Mouse (Mus musculus) kidney, embryonic 16.5 days (tissue): ENCODE measurements at regions not wholly inside any gene's neighbourhood (a gene's known extent, or its start where the extent isn't known, plus 50 kb on each side); places are given as distances from the start of the nearest gene placed in this dataset.
A peak's percentile ranks its signal among the peaks of the same experiment; 100 is the strongest.
"Not testable (repeated sequence)": the region's sequence is repeated elsewhere in the genome, so short reads cannot be mapped to it uniquely, and the experiment has no call there.

Source experiments
- ATAC-seq: fragments of 200-750 bp; cut with Nextera tagmentation; 2 replicates; pipeline ENCODE4 v1.8.0; 2017; ENCODE audit warnings: moderate TSS enrichment; ENCODE audit not compliant: low FRiP score, low TSS enrichment
- H3K27ac ChIP-seq: fragments of 300-500 bp; sonication (generic); 2 replicates; pipeline ENCODE4 v1.5.1; 2014; ENCODE audit warnings: low read length
- H3K27me3 ChIP-seq: fragments of 300-500 bp; sonication (generic); 2 replicates; pipeline ENCODE4 v1.6.1; 2014; ENCODE audit warnings: low read length, control low read depth, mixed read lengths; ENCODE audit not compliant: insufficient read depth
- H3K36me3 ChIP-seq: fragments of 300-500 bp; sonication (generic); 2 replicates; pipeline ENCODE4 v1.6.1; 2014; ENCODE audit warnings: low read length, control low read depth, mixed read lengths; ENCODE audit not compliant: insufficient read depth
- H3K4me1 ChIP-seq: fragments of 300-500 bp; sonication (generic); 2 replicates; pipeline ENCODE4 v1.6.1; 2014; ENCODE audit warnings: low read length, control low read depth, mixed read lengths; ENCODE audit not compliant: insufficient read depth
- H3K4me2 ChIP-seq: fragments of 300-500 bp; sonication (generic); replicated peaks from 2 replicates; pipeline ENCODE4 v1.6.1; 2014; ENCODE audit warnings: low read depth, low read length
- H3K4me3 ChIP-seq: fragments of 300-500 bp; sonication (generic); 2 replicates; pipeline ENCODE4 v1.5.1; 2014; ENCODE audit warnings: mild to moderate bottlenecking, low read length
- H3K9ac ChIP-seq: fragments of 300-500 bp; sonication (generic); replicated peaks from 2 replicates; pipeline ENCODE4 v1.6.1; 2014; ENCODE audit warnings: low read length
- H3K9me3 ChIP-seq: fragments of 300-500 bp; sonication (generic); 2 replicates; pipeline ENCODE4 v1.6.1; 2016; ENCODE audit warnings: low read length, control low read depth
- WGBS: fragments of 180-500 bp; shearing (Covaris S2); extraction: QIAGEN DNeasy Blood & Tissue Kit; methylation state at CpG from one replicate; pipeline ENCODE4 v1.1.7; 2014; 5-methylcytosine and 5-hydroxymethylcytosine counted together

GRCm38 (mm10) chr16:50030355-50030754 lies 230.0 kb downstream of the Cd47 start:
- not testable (repeated sequence) for H3K27me3 ChIP-seq, H3K9ac ChIP-seq, H3K36me3 ChIP-seq, H3K4me1 ChIP-seq, H3K4me3 ChIP-seq, H3K9me3 ChIP-seq, H3K4me2 ChIP-seq, H3K27ac ChIP-seq
- ATAC-seq = peak; percentile 75

- no peak overlapping the region for H3K9ac ChIP-seq
- no peaks in the 10 kb centered on the region for H3K9me3 ChIP-seq
- H3K4me3 ChIP-seq = no peak overlapping the region
- no peak overlapping the region for H3K4me2 ChIP-seq
- H3K36me3 ChIP-seq = no peaks in the 10 kb centered on the region
- no peak for ATAC-seq
- WGBS = 56% methylated on average over 2 of the region's 2 CpGs
- H3K4me1 ChIP-seq = no peaks in the 10 kb centered on the region
- no peaks in the 10 kb centered on the region for H3K27me3 ChIP-seq
- H3K27ac ChIP-seq = no peak overlapping the region
Observed at GRCm38 (mm10) chr16:50030905-50031369, 230.6 kb downstream of the Cd47 start.

DNA sequence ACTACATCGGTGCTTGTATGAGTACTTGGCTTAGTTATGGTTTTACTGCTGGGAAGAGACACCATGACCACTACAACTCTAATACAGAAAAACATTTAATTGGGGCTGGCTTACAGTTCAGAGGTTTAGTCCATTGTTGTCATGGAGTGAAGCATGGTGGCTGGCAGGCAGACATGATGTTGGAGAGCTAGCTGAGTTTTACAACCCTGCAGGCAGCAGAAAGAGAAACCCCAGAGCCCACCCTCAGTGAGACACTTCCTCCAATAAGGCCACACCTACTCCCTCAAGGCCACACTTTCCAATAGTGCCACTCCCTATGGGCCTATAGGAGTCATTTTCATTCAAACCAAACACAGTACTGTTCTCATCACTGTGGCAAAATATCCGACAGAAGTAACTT lies 232.5 kb downstream of the Cd47 start:
- no peak overlapping the region for H3K4me2 ChIP-seq
- H3K27me3 ChIP-seq = no peaks in the 10 kb centered on the region
- H3K36me3 ChIP-seq = no peaks in the 10 kb centered on the region
- WGBS = 83% methylated on average over 2 of the region's 2 CpGs
- ATAC-seq = no peak
- H3K4me1 ChIP-seq = no peaks in the 10 kb centered on the region
- H3K9me3 ChIP-seq = no peaks in the 10 kb centered on the region
- no peak overlapping the region for H3K27ac ChIP-seq
- H3K9ac ChIP-seq = no peak overlapping the region
- H3K4me3 ChIP-seq = no peak overlapping the region

- Histone ChIP-seq H3K27me3 (no peaks in the 10 kb centered on the region), H3K27ac (no peak overlapping the region), H3K36me3 (no peaks in the 10 kb centered on the region), H3K4me3 (no peak overlapping the region), H3K4me1 (no peaks in the 10 kb centered on the region), H3K9ac (no peak overlapping the region), H3K9me3 (no peaks in the 10 kb centered on the region), H3K4me2 (no peak overlapping the region)
- WGBS = 46% methylated on average over 5 of the region's 5 CpGs
- no peak for ATAC-seq
Observed at GRCm38 (mm10) chr16:50036296-50036734, 236.0 kb downstream of the Cd47 start.

GRCm38 (mm10) chr16:50044103-50044502 lies 243.8 kb downstream of the Cd47 start:
- H3K27ac ChIP-seq = no peak overlapping the region
- H3K36me3 ChIP-seq = no peaks in the 10 kb centered on the region
- no peak overlapping the region for H3K4me2 ChIP-seq
- no peak for ATAC-seq
- no peaks in the 10 kb centered on the region for H3K27me3 ChIP-seq
- H3K4me1 ChIP-seq = no peaks in the 10 kb centered on the region
- peaks cover 3% of the 10 kb centered on the region; the same call in 1 of the 2 replicates for H3K9me3 ChIP-seq
- WGBS = 92% methylated on average over 1 of the region's 1 CpGs
- no peak overlapping the region for H3K9ac ChIP-seq
- H3K4me3 ChIP-seq = no peak overlapping the region

- whole genome bisulfite sequencing = 14% methylated on average over 32 of the region's 32 CpGs
- peak overlapping the region; percentile 62 for H3K4me2 ChIP-seq
- H3K4me1 ChIP-seq = no peaks in the 10 kb centered on the region
- peaks cover 3% of the 10 kb centered on the region; the same call in 1 of the 2 replicates for H3K9me3 ChIP-seq
- H3K4me3 ChIP-seq = peak overlapping the region; percentile 44
- H3K36me3 ChIP-seq = no peaks in the 10 kb centered on the region
- peak; percentile 92 for ATAC-seq
- peak overlapping the region; percentile 34 for H3K9ac ChIP-seq
- H3K27me3 ChIP-seq = no peaks in the 10 kb centered on the region
- no peak overlapping the region for H3K27ac ChIP-seq
Observed at GRCm38 (mm10) chr16:50045552-50046547, 245.5 kb downstream of the Cd47 start.

DNA sequence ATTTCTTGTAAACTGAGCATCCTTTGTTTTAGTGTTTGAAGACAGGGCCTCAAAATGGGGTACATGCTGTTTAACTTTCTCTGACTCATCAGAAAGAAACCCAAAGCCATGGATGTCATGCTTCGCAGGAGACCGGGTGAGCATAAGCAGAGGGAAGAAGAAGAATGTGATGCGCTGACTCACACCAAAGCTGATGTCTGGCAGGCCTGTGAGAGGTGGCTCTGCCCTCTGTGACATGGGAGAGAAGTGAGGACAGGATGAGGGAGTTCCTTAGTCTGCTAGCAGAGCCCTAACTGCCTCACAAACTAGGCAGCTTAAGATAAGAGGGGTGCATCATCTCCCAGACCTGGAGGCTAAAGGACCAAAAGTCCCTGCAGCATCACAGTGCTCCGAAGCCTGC lies 263.2 kb downstream of the Cd47 start:
- Histone ChIP-seq H3K36me3 (no peaks in the 10 kb centered on the region), H3K4me1 (no peaks in the 10 kb centered on the region), H3K27ac (no peak overlapping the region), H3K27me3 (no peaks in the 10 kb centered on the region), H3K9me3 (no peaks in the 10 kb centered on the region), H3K4me3 (no peak overlapping the region), H3K9ac (no peak overlapping the region), H3K4me2 (no peak overlapping the region)
- WGBS = 65% methylated on average over 4 of the region's 4 CpGs
- ATAC-seq = no peak

DNA sequence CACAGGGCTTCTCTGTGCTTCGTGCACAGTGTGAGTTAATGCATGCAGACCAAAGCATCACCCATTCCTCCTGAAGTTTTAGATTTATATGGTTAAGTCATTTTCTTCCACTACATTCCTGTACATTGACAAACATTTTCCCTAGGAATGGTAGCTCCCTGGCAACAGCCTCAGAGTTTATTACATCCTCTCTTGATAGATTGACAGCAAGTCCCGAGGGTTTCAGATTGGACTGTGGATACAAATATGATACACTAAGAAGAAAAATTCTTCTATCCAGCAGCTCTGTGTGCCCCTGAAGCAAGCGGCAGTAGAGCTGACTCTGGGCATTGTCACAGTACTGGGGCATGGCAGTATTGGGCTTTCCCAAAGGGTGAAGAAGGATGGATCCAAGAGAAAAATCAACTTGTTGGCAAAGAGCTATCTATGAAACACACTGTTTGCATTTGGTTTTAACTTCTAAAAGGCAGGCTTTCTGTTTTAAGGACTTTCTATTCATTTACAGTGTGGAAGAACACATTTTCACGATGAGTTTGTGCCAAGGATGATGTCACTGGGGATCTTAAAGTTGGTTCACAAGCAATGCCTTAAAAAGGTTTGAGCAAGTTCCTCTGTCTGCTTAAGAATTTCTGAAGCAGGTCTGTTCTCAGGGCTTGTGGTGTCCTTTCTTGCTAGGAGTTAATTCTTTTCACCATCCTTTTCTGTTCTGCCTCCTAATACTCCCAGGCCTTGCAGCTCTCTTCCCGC lies 265.2 kb downstream of the Cd47 start:
- Histone ChIP-seq H3K4me2 (no peak overlapping the region), H3K27ac (no peak overlapping the region), H3K9me3 (no peaks in the 10 kb centered on the region), H3K4me3 (no peak overlapping the region), H3K4me1 (no peaks in the 10 kb centered on the region), H3K36me3 (no peaks in the 10 kb centered on the region), H3K27me3 (no peaks in the 10 kb centered on the region), H3K9ac (no peak overlapping the region)
- WGBS = 88% methylated on average over 5 of the region's 5 CpGs
- no peak for ATAC-seq

GRCm38 (mm10) chr16:50069033-50069432 lies 268.7 kb downstream of the Cd47 start:
- Histone ChIP-seq H3K4me1 (0 out of 2 replicates have a peak, but pooled peaks cover 2% of the 10 kb centered on the region), H3K36me3 (no peaks in the 10 kb centered on the region), H3K9ac (no peak overlapping the region), H3K4me2 (no peak overlapping the region), H3K9me3 (no peaks in the 10 kb centered on the region), H3K4me3 (no peak overlapping the region), H3K27ac (no peak overlapping the region), H3K27me3 (no peaks in the 10 kb centered on the region)
- ATAC-seq = peak; percentile 79; the same call in 1 of the 2 replicates
- 69% methylated on average over 4 of the region's 4 CpGs for WGBS
